ENCODE assay signal across 8 mouse cellular contexts in the genomic region with DNA sequence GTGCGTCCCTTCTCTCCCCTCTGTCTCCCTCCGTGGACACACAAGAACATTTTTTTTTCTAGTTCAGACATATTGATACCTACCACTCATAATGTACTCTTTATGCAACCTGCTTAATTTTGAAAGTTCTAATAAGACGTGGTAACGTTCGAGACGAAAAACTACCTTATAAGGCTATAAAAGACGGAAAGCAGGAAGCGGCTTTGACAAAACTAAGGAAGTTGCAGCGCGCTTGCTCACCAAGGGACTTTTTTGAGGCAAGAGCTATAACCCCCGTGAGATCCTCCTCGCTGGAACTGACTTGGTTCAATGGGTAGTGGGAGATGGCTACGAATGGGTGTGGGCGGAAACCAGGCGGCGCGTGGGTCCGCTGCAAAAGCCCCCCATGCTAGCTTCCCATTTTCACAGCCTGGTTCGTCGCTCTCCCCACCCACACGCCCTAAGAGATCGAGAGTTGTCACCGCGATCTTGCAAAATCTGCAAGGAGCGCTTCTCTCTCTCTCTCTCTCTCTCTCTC. TPM values are rescaled to one million over a fixed set of nuclear protein-coding genes. Genes with fewer than 3 reads are reported as not detected.
A peak's percentile ranks its signal among the peaks of the same experiment; 100 is the strongest.
DNase-seq lines count a peak whose midpoint lies in the region; ATAC-seq lines count a peak whose summit lies in the region.

No protein-coding gene starts in this region.

- H3K4me2 ChIP-seq in neural tube, embryonic 11.5 days (ENCODE audit: low read depth) = peak overlapping the region; percentile 61
- H3K4me2 ChIP-seq in embryonic facial prominence, embryonic 12.5 days (replicated peaks) = peak overlapping the region; percentile 56
- H3K4me2 ChIP-seq in heart, embryonic 12.5 days = peak overlapping the region; percentile 67
- H3K4me2 ChIP-seq in kidney, embryonic 15.5 days = peak overlapping the region; percentile 59
- H3K4me2 ChIP-seq in liver, embryonic 11.5 days = peak overlapping the region; percentile 73
- peak overlapping the region; percentile 53 for H3K4me2 ChIP-seq in stomach, embryonic 14.5 days (replicated peaks; ENCODE audit: low read depth, low read length)

- peak; percentile 57 for DNase-seq in neural tube, embryonic 11.5 days (ENCODE audit: low spot score)
- no peak for DNase-seq in neural tube, embryonic 10.5 days (ENCODE audit: extremely low spot score, low spot score)
- DNase-seq in liver, embryonic 11.5 days (ENCODE audit: low spot score) = peak; percentile 64

- peak overlapping the region; percentile 97 for H3K27ac ChIP-seq in neural tube, embryonic 11.5 days (ENCODE audit: low read depth, low read length)
- peak overlapping the region; percentile 98 for H3K27ac ChIP-seq in embryonic facial prominence, embryonic 12.5 days
- H3K27ac ChIP-seq in heart, embryonic 12.5 days (ENCODE audit: poor library complexity, severe bottlenecking) = peak overlapping the region; percentile 100
- peak overlapping the region; percentile 99 for H3K27ac ChIP-seq in kidney, embryonic 15.5 days
- H3K27ac ChIP-seq in liver, embryonic 11.5 days (ENCODE audit: low read depth, low read length) = peak overlapping the region; percentile 94
- peak overlapping the region; percentile 99 for H3K27ac ChIP-seq in stomach, embryonic 14.5 days (ENCODE audit: low read length)

- peak overlapping the region; percentile 84 for H3K4me3 ChIP-seq in neural tube, embryonic 11.5 days (ENCODE audit: low read depth, low read length)
- peak overlapping the region; percentile 83 for H3K4me3 ChIP-seq in embryonic facial prominence, embryonic 12.5 days
- H3K4me3 ChIP-seq in heart, embryonic 12.5 days = peak overlapping the region; percentile 90
- peak overlapping the region; percentile 88 for H3K4me3 ChIP-seq in kidney, embryonic 15.5 days (replicated peaks)
- H3K4me3 ChIP-seq in liver, embryonic 11.5 days (ENCODE audit: low read depth, low read length) = peak overlapping the region; percentile 86
- H3K4me3 ChIP-seq in stomach, embryonic 14.5 days (ENCODE audit: low read depth, low read length) = peak overlapping the region; percentile 78

- H3K9me3 ChIP-seq in neural tube, embryonic 11.5 days (ENCODE audit: control insufficient read depth, low read length) = no peaks in the 10 kb centered on the region
- no peaks in the 10 kb centered on the region for H3K9me3 ChIP-seq in embryonic facial prominence, embryonic 12.5 days
- no peaks in the 10 kb centered on the region for H3K9me3 ChIP-seq in heart, embryonic 12.5 days (replicated peaks)
- H3K9me3 ChIP-seq in kidney, embryonic 15.5 days (replicated peaks) = no peaks in the 10 kb centered on the region
- H3K9me3 ChIP-seq in liver, embryonic 11.5 days (ENCODE audit: control insufficient read depth, low read length) = no peaks in the 10 kb centered on the region
- H3K9me3 ChIP-seq in stomach, embryonic 14.5 days (ENCODE audit: control insufficient read depth, low read depth, low read length) = no peaks in the 10 kb centered on the region

- 0 out of 2 replicates have a peak, but pooled peaks cover 7% of the 10 kb centered on the region for H3K4me1 ChIP-seq in neural tube, embryonic 11.5 days (ENCODE audit: control insufficient read depth, insufficient read depth, low read length)
- peaks cover 4% of the 10 kb centered on the region; the same call in 1 of the 2 replicates for H3K4me1 ChIP-seq in embryonic facial prominence, embryonic 12.5 days
- H3K4me1 ChIP-seq in heart, embryonic 12.5 days (replicated peaks) = peaks cover 28% of the 10 kb centered on the region
- H3K4me1 ChIP-seq in kidney, embryonic 15.5 days = peaks cover 24% of the 10 kb centered on the region
- H3K4me1 ChIP-seq in liver, embryonic 11.5 days (replicated peaks; ENCODE audit: control insufficient read depth, insufficient read depth, low read length) = peaks cover 34% of the 10 kb centered on the region
- peaks cover 19% of the 10 kb centered on the region for H3K4me1 ChIP-seq in stomach, embryonic 14.5 days (ENCODE audit: control insufficient read depth, insufficient read depth, low read length)

- ATAC-seq in neural tube, embryonic 11.5 days (ENCODE audit: insufficient read depth, low FRiP score, low TSS enrichment) = peak; percentile 21; the same call in 1 of the 2 replicates
- ATAC-seq in embryonic facial prominence, embryonic 12.5 days (ENCODE audit: insufficient number of reproducible peaks, insufficient read depth, low FRiP score, low TSS enrichment) = no peak
- peak; percentile 16 for ATAC-seq in heart, embryonic 12.5 days (ENCODE audit: insufficient number of reproducible peaks, low FRiP score)
- ATAC-seq in kidney, embryonic 15.5 days (replicated peaks; ENCODE audit: low FRiP score) = no peak
- peak; percentile 18 for ATAC-seq in liver, embryonic 11.5 days (replicated peaks; ENCODE audit: low FRiP score)
- ATAC-seq in monocyte, adult 5-6 weeks (replicated peaks; ENCODE audit: insufficient number of reproducible peaks, low FRiP score, low TSS enrichment, poor library complexity, severe bottlenecking) = peak; percentile 54
- no peak for ATAC-seq in stomach, embryonic 14.5 days (ENCODE audit: insufficient number of reproducible peaks, insufficient read depth, low FRiP score, low read depth)

- H3K36me3 ChIP-seq in neural tube, embryonic 11.5 days (ENCODE audit: control insufficient read depth, insufficient read depth, low read length) = no peaks in the 10 kb centered on the region
- no peaks in the 10 kb centered on the region for H3K36me3 ChIP-seq in embryonic facial prominence, embryonic 12.5 days
- no peaks in the 10 kb centered on the region for H3K36me3 ChIP-seq in heart, embryonic 12.5 days
- H3K36me3 ChIP-seq in kidney, embryonic 15.5 days = no peaks in the 10 kb centered on the region
- no peaks in the 10 kb centered on the region for H3K36me3 ChIP-seq in liver, embryonic 11.5 days (ENCODE audit: control insufficient read depth, insufficient read depth, low read length)
- H3K36me3 ChIP-seq in stomach, embryonic 14.5 days (ENCODE audit: control insufficient read depth, insufficient read depth, low read length) = no peaks in the 10 kb centered on the region

- H3K9ac ChIP-seq in neural tube, embryonic 11.5 days (ENCODE audit: low read length) = peak overlapping the region; percentile 87
- peak overlapping the region; percentile 88 for H3K9ac ChIP-seq in embryonic facial prominence, embryonic 12.5 days
- H3K9ac ChIP-seq in heart, embryonic 12.5 days = peak overlapping the region; percentile 99
- H3K9ac ChIP-seq in kidney, embryonic 15.5 days = peak overlapping the region; percentile 88
- H3K9ac ChIP-seq in liver, embryonic 11.5 days (ENCODE audit: low read depth, low read length) = peak overlapping the region; percentile 93
- peak overlapping the region; percentile 82 for H3K9ac ChIP-seq in stomach, embryonic 14.5 days (replicated peaks; ENCODE audit: low read depth, low read length)

- 0% methylated on average over 25 of the region's 25 CpGs for WGBS in neural tube, embryonic 11.5 days
- WGBS in embryonic facial prominence, embryonic 12.5 days = under 1% methylated on average over 25 of the region's 25 CpGs
- WGBS in heart, embryonic 12.5 days = under 1% methylated on average over 25 of the region's 25 CpGs
- WGBS in kidney, embryonic 15.5 days = under 1% methylated on average over 25 of the region's 25 CpGs
- under 1% methylated on average over 25 of the region's 25 CpGs for WGBS in liver, embryonic 11.5 days
- 0% methylated on average over 25 of the region's 25 CpGs for WGBS in stomach, embryonic 14.5 days

- H3K27me3 ChIP-seq in neural tube, embryonic 11.5 days (ENCODE audit: control insufficient read depth, insufficient read depth, low read length) = no peaks in the 10 kb centered on the region
- H3K27me3 ChIP-seq in embryonic facial prominence, embryonic 12.5 days = no peaks in the 10 kb centered on the region
- H3K27me3 ChIP-seq in heart, embryonic 12.5 days (replicated peaks) = no peaks in the 10 kb centered on the region
- H3K27me3 ChIP-seq in kidney, embryonic 15.5 days = no peaks in the 10 kb centered on the region
- no peaks in the 10 kb centered on the region for H3K27me3 ChIP-seq in liver, embryonic 11.5 days (replicated peaks; ENCODE audit: control insufficient read depth, insufficient read depth, low read length)
- H3K27me3 ChIP-seq in stomach, embryonic 14.5 days (ENCODE audit: control insufficient read depth, insufficient read depth, low read length) = no peaks in the 10 kb centered on the region

RNA-seq across cellular contexts. Expression of a gene that starts 1.0 kb away (rescaled TPM):
- 270 and 284 TPM in 2 replicates for polyA plus RNA-seq in neural tube, embryonic 11.5 days (2014; fragmentation: Nextera tagmentation; extraction: Ambion mirVana)
- polyA plus RNA-seq in embryonic facial prominence, embryonic 12.5 days (2016; fragmentation: Nextera tagmentation; extraction: Ambion mirVana) = 227 and 243 TPM in 2 replicates
- polyA plus RNA-seq in heart, embryonic 12.5 days (2016; fragmentation: Nextera tagmentation; extraction: Ambion mirVana) = 301 and 313 TPM in 2 replicates
- polyA plus RNA-seq in kidney, embryonic 15.5 days (2015; fragmentation: Nextera tagmentation; extraction: Ambion mirVana) = 253 and 254 TPM in 2 replicates
- polyA plus RNA-seq in liver, embryonic 11.5 days (2014; fragmentation: Nextera tagmentation; extraction: Ambion mirVana) = 245 and 281 TPM in 2 replicates
- total RNA-seq in monocyte, adult 5-6 weeks (2017) = 2,047 to 2,533 TPM (median 2,184 TPM) in 3 replicates
- polyA plus RNA-seq in stomach, embryonic 14.5 days (2014; fragmentation: Nextera tagmentation; extraction: Ambion mirVana) = 341 and 374 TPM in 2 replicates

Comparison
In these comparisons a context has a peak if more than half of its experiments do, and no peak if none do; other contexts are left out.
1. ATAC-seq: peak in neural tube, embryonic 11.5 days (single experiment), heart, embryonic 12.5 days (single experiment), liver, embryonic 11.5 days (single experiment) and monocyte, adult 5-6 weeks (single experiment); none in embryonic facial prominence, embryonic 12.5 days (single experiment), kidney, embryonic 15.5 days (single experiment) and stomach, embryonic 14.5 days (single experiment).
2. Peak in every context shown above with its lines, with median percentiles within 50 percentile points of each other: H3K27ac ChIP-seq, H3K4me2 ChIP-seq, H3K4me3 ChIP-seq and H3K9ac ChIP-seq.